Mouse (Mus musculus) midbrain, embryonic 16.5 days (tissue): ENCODE measurements around the gene 1700113H08Rik. TPM values are rescaled to one million over a fixed set of nuclear protein-coding genes. Genes with fewer than 3 reads are reported as not detected.

Experiments used
- polyA plus RNA-seq: library from polyadenylated mRNA; unstranded; fragments of >200 nt; fragmentation: Nextera tagmentation; extraction: Ambion mirVana; gene quantifications from 2 replicates; pipeline ENCODE4 v1.2.1, GENCODE M21; 2015

Gene 1700113H08Rik
- polyA plus RNA-seq, 1 experiment from 2014 or later, result 0.40 TPM

Other genes starting within 250 kb of the 1700113H08Rik start
- 0.03 and 0.10 TPM in 2 replicates for gene Stab2, start 50.0 kb upstream of the 1700113H08Rik start, polyA plus RNA-seq